Mouse (Mus musculus) MN1 (cell line): ENCODE results near the gene Creb3l2.
"Not testable (repeated sequence)": the region's sequence is repeated elsewhere in the genome, so short reads cannot be mapped to it uniquely, and the experiment has no call there.

Experiments used
- DNase-seq: peaks from one replicate; pipeline ENCODE4 v3.0.0-alpha.2; 2016; ENCODE audit warnings: low spot score

Creb3l2 gene

GRCm38 (mm10) chr6:37442041-37442667 is at the start of gene Creb3l2:
Creb3l2 (minus strand) TSS chr6:37442146.
- peak; percentile 98 for DNase-seq

DNA sequence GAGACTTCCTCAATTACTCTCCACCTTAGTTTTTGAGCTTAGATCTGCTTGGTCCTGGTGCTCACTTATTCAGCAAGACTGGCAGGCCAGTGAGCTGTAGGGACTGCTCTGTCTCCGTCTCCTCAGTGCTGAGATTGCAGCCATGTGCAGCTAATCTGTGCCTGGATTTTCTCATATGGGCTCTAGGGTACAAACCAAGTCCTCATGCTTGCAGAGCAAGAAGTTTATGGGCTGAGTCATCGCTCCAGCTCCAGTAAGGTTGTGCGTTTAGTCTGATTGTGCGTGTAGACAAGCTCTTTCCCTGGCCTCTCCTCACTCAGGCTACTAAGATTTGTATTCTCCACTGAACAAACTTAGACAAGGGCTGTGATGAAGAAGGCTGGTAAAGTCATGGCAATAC is 44.6 kb upstream of the Creb3l2 start:
- peak; percentile 17 for DNase-seq

DNA sequence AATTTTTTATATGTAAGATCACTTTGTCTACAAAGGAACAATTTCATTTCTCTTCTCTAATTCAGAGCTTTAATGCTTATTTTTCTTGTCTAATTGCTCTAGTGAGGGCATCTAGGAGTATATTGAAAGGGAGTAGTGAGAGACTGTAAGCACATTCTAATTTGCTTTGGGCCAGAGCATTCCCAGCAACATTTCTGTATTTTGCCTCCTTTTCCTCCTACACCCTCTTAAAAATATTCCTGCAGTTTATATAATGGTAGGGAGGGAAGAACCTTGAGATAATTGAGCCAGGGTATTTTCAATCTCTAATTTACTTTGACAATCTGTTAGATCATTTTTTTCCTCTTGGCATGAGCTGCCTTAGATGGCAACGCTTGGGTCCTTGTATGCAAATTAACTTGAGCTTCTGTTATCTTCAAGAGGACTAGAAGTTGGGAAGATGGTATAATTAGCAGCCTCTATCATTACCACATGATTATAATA is 42.7 kb upstream of the Creb3l2 start:
- no peak for DNase-seq

GRCm38 (mm10) chr6:37483262-37483661 is 41.3 kb upstream of the Creb3l2 start:
- DNase-seq, result no peak

GRCm38 (mm10) chr6:37481147-37481546 is 39.2 kb upstream of the Creb3l2 start:
- DNase-seq, result no peak

- no peak for DNase-seq
These were observed 38.1 kb upstream of the Creb3l2 start for GRCm38 (mm10) chr6:37480008-37480407.

DNA sequence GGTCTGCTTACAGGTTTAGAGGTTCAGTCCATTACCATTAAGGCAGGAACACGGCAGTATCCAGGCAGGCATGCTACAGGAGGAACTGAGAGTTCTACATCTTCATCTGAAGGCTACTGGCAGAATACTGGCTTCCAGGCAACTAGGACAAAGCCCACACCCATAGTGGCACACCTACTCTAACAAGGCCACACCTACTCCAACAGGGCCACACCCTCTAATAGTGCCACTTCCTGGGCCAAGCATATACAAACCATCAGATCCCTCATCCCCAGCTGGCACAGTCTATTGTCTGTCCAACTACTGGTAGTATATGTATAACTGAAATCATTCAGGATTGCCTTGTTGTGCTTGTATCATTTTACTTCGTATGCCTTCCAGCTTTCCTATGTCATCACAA is 36.5 kb upstream of the Creb3l2 start:
- no peak for DNase-seq

- no peak for DNase-seq
These were observed 31.9 kb upstream of the Creb3l2 start for GRCm38 (mm10) chr6:37473674-37474342.

DNA sequence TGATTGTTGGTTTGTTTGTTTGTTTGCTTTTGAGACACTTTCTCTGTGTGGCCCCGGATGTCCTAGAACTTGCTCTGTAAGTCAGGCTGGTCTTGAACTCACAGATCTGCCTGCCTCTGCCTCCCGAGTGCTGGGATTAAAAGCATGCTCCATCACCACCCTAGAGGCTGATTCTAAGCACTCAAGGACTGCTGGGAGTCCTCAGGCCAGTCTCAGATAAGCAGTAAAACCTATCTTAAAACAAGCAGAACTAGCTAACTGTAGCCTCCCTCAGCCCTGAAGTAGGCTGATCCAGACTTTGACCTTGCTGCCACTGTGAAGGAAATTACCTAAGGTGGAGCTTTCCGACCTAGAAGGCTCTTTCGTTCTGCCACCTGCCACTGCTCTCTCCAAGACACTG is 28.3 kb upstream of the Creb3l2 start:
- DNase-seq, result no peak

- no peak for DNase-seq
These were observed 23.9 kb upstream of the Creb3l2 start for GRCm38 (mm10) chr6:37465847-37466246.

- no peak for DNase-seq
These were observed 23.4 kb upstream of the Creb3l2 start for GRCm38 (mm10) chr6:37465356-37465755.

- DNase-seq, result no peak
These were observed 22.6 kb upstream of the Creb3l2 start for GRCm38 (mm10) chr6:37464585-37464984.

DNA sequence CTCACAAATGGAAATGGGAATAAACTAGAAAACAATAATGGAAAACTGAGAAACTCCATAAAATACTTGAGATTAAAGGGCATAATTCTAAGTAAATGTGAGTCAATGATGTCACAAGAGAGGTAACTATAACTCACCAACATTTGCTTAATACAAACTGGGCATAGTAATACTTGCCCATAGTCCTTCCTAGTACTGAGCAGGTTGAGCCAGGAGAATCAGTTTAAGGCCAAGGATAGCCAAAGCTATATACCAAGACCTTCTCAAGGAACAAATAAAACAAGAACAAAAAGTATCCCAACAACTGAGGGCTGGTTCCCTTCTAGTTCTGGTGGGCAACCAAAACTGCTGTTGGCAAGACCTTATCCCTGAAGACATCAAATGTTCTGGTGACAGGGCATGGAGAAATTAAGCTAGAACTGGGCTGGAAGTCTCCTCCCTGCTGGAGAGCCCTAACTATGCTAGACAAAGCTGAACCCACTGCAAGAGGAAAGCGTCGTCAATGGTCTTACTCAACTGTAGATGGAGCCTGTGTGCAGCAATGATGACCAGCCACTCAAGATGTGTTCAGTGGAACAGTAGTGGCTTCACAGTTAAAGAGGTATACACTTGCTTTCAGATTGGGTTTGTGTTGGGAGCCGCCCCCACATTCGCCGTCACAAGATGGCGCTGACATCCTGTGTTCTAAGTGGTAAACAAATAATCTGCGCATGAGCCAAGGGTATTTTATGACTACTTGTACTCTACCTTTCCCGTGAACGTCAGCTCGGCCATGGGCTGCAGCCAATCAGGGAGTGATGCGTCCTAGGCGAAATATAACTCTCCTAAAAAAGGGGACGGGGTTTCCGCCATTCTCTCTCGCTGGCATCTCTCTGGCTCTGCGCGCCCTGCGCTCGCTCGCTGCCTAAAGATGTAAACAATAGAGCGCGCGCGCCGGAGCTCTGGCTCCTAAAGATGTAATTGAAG is 21.9 kb upstream of the Creb3l2 start:
- peak; percentile 89 for DNase-seq

- no peak for DNase-seq
These were observed 18.7 kb upstream of the Creb3l2 start for GRCm38 (mm10) chr6:37460681-37461080.

DNA sequence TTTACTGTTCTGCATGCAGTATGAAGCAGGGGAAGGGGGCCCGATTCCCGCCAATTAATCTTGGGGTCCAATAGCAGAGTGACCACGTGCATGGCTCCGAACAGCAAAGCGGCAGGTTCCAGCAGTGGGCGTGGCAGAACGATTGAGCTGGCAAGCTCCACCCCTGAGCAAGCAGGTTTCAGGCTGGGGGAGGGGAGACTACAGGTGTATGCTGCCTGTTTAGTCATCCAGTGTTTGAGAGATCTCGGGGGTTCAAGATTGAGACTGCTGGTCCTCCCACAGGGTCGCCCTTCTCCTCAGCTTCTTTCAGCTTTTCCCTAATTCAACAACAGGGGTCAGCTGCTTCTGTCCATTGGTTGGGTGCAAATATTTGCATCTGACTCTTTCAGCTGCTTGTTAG is 17.7 kb upstream of the Creb3l2 start:
- not testable (repeated sequence) for DNase-seq

- peak; percentile 16 for DNase-seq
These were observed 16.2 kb upstream of the Creb3l2 start for GRCm38 (mm10) chr6:37457990-37458655.

GRCm38 (mm10) chr6:37455540-37455939 is 13.6 kb upstream of the Creb3l2 start:
- DNase-seq, result no peak

DNA sequence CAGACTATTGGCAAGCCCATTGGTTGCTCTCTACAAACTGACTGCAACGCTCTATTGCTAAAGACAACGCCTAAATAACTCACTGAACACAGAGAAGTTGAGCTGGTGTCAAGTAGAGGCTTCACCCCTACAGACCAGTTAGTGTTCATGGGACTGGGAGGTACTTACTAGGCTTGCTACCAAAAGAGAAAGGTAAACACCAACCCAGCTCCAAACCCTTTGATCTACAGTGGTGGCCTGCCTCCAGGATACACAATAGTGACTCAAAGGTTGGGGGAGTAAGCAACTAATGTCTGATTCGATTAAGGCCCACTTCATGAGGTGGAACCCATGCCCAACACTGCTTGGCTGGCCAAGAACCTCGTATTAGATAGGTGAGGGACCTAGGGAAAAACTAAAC is 11.1 kb upstream of the Creb3l2 start:
- DNase-seq, result no peak

DNA sequence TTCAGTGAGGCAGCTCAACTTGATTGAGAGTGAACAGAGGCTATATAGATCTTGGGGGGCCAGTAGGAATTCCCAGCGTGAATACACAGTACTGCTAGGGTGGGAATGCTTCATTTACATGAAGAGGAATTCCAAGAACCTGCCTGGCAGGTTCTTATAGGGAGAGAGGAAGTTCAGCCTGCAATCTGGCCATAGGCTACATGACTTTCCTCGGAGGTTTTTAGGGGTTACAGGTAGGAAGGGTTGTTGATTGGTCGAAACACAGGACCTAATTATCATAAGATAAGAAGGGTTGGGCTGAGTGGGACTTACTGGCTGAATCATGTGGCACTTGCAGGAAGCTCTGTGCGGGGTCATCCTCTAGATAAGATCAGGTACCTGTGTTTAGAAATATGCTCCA is 9.7 kb upstream of the Creb3l2 start:
- DNase-seq, result no peak

DNA sequence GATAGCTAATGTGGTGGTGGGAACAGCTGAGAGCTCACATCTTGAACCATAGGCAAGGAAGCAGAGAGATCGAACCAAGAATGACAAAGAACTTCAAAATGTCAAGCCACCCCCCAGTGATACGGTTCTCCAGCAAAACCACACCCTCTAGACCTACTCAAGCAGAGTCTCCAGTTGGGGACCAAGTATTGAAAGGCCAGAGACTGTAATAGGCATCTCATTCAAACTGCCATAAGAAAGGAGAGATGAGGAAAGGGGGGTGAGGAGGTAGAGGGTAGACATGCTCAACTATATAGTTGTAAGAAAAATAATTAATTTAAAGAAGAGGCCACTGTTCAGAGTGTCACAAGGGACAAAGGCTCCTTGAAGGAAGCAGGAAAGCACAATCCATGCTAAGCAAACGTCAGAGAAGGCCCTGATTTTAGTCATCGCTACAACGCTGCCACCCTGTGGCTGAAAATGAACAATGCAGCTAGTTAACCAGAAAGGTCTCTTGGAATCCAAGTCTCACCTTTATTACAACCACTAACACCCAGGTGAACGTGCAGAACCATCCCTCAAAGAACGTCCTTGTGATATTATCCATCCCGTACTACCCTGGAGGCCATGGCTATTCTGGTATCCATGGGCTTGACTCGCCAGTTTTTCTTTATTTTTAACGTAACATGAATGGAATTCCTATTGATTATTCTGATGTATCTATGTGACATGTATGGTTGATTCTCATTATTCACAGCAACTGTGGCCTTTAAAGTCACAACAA is 5.9 kb upstream of the Creb3l2 start:
- DNase-seq, result peak; percentile 74

DNA sequence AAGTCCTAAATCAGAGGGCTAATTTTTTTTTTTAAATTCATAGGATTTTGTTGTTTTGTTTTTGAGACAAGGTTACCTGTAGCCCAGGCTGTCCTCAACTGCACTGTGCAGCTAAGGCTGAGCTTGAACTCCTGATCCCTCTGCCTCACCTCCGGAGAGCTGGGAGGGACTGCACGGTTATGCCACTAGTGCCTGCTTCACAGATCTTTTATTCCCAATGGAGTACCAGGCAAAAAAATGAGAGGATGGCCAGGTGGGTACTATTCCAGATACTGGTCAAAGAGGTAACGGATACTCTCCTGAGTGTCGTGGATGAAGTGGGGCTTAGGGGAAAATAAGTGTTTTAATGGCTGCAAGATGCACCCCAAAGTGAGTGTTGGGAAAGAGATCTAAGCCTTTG is 835 bp upstream of the Creb3l2 start:
- no peak for DNase-seq
